Mouse (Mus musculus) intestine, postnatal 0 days (tissue): ENCODE data around the gene B9d2. TPM values are rescaled to one million over a fixed set of nuclear protein-coding genes. Genes with fewer than 3 reads are reported as not detected.

Experiments
- ATAC-seq: fragments of 200-750 bp; cut with Nextera tagmentation; 2 replicates; pipeline ENCODE4 v1.8.0; 2017; ENCODE audit warnings: mild to moderate bottlenecking, moderate TSS enrichment, moderate library complexity
- H3K27ac ChIP-seq: fragments of 300-500 bp; sonication (generic); 2 replicates; pipeline ENCODE4 v1.5.1; 2014; ENCODE audit warnings: mild to moderate bottlenecking, low read depth, low read length, moderate library complexity
- H3K27me3 ChIP-seq: fragments of 300-500 bp; sonication (generic); replicated peaks from 2 replicates; pipeline ENCODE4 v1.6.1; 2014; ENCODE audit warnings: low read length, mixed read lengths; ENCODE audit not compliant: control insufficient read depth, insufficient read depth
- H3K36me3 ChIP-seq: fragments of 300-500 bp; sonication (generic); 2 replicates; pipeline ENCODE4 v1.6.1; 2014; ENCODE audit warnings: mild to moderate bottlenecking, moderate library complexity; ENCODE audit not compliant: control insufficient read depth, insufficient read depth
- H3K4me1 ChIP-seq: fragments of 300-500 bp; sonication (generic); replicated peaks from 2 replicates; pipeline ENCODE4 v1.6.1; 2014; ENCODE audit warnings: antibody characterized with exemption, low read length, mixed read lengths; ENCODE audit not compliant: control insufficient read depth, insufficient read depth
- H3K4me2 ChIP-seq: fragments of 300-500 bp; sonication (generic); replicated peaks from 2 replicates; pipeline ENCODE4 v1.6.1; 2014; ENCODE audit warnings: low read depth, mild to moderate bottlenecking, moderate library complexity
- H3K4me3 ChIP-seq: fragments of 300-500 bp; sonication (generic); 2 replicates; pipeline ENCODE4 v1.5.1; 2014; ENCODE audit warnings: low read depth, low read length
- H3K9ac ChIP-seq: fragments of 300-500 bp; sonication (generic); 2 replicates; pipeline ENCODE4 v1.6.1; 2014; ENCODE audit warnings: mild to moderate bottlenecking, low read depth, low read length
- H3K9me3 ChIP-seq: fragments of 300-500 bp; sonication (generic); 2 replicates; pipeline ENCODE4 v1.6.1; 2016; ENCODE audit warnings: mixed run types; ENCODE audit not compliant: control insufficient read depth
- CTCF ChIP-seq: sonication (generic); IDR thresholded peaks from 2 replicates; pipeline ENCODE4 v1.5.1; 2016; ENCODE audit warnings: low read depth, mild to moderate bottlenecking, control low read depth, antibody characterized with exemption, moderate library complexity
- WGBS: fragments of 180-500 bp; shearing (Covaris S2); extraction: QIAGEN DNeasy Blood & Tissue Kit; methylation state at CpG from one replicate; pipeline ENCODE4 v1.1.7; 2014; 5-methylcytosine and 5-hydroxymethylcytosine counted together
- polyA plus RNA-seq: library from polyadenylated mRNA; unstranded; fragments of >200 nt; fragmentation: Nextera tagmentation; extraction: Ambion mirVana; gene quantifications from 2 replicates; pipeline ENCODE4 v1.2.1, GENCODE M21; 2015

Gene B9d2
- 12.4 and 12.6 TPM in 2 replicates for polyA plus RNA-seq

- H3K4me3 ChIP-seq, result peak within 1 kb of the TSS; percentile 62
- ATAC-seq, result peak; percentile 95
- 0 out of 2 replicates have a peak within 1 kb of the TSS, but pooled peaks have one; percentile 35 for H3K9ac ChIP-seq
- peak; percentile 32 for TF ChIP-seq CTCF
- 0 out of 2 replicates have a peak, but pooled peaks cover 3% of the 10 kb centered on the region for H3K4me1 ChIP-seq
- H3K36me3 ChIP-seq, result no peaks in the 10 kb centered on the region
- peaks cover 5% of the 10 kb centered on the region for H3K27me3 ChIP-seq
- peak within 1 kb of the TSS; percentile 58 for H3K27ac ChIP-seq
- H3K9me3 ChIP-seq, result no peaks in the 10 kb centered on the region
- peak within 1 kb of the TSS; percentile 58 for H3K4me2 ChIP-seq
- WGBS, result under 1% methylated on average over 46 of the region's 46 CpGs
These were observed at the start of gene B9d2 for GRCm38 (mm10) chr7:25680514-25681258. B9d2 (plus strand) TSS chr7:25680780.

- no peak overlapping the region for H3K4me3 ChIP-seq
- no peak overlapping the region for H3K4me2 ChIP-seq
- H3K27ac ChIP-seq, result no peak overlapping the region
- 85% methylated on average over 5 of the region's 5 CpGs for WGBS
- no peaks in the 10 kb centered on the region for H3K9me3 ChIP-seq
- no peak for ATAC-seq
- no peak overlapping the region for H3K9ac ChIP-seq
- no peak for TF ChIP-seq CTCF
- no peaks in the 10 kb centered on the region for H3K4me1 ChIP-seq
- H3K36me3 ChIP-seq, result peaks cover 41% of the 10 kb centered on the region; the same call in 1 of the 2 replicates
- no peaks in the 10 kb centered on the region for H3K27me3 ChIP-seq
These were observed 47.9 kb upstream of the B9d2 start for GRCm38 (mm10) chr7:25632679-25633078.

GRCm38 (mm10) chr7:25636373-25636772 lies 44.2 kb upstream of the B9d2 start:
- Histone ChIP-seq H3K27me3 (no peaks in the 10 kb centered on the region), H3K9ac (no peak overlapping the region), H3K4me3 (no peak overlapping the region), H3K9me3 (no peaks in the 10 kb centered on the region), H3K27ac (no peak overlapping the region), H3K36me3 (peaks cover 49% of the 10 kb centered on the region; the same call in 1 of the 2 replicates), H3K4me2 (no peak overlapping the region), H3K4me1 (no peaks in the 10 kb centered on the region)
- no peak for TF ChIP-seq CTCF
- ATAC-seq, result no peak
- 32% methylated on average over 3 of the region's 3 CpGs for WGBS

- no peak for ATAC-seq
- peaks cover 46% of the 10 kb centered on the region; the same call in 1 of the 2 replicates for H3K36me3 ChIP-seq
- no peaks in the 10 kb centered on the region for H3K27me3 ChIP-seq
- H3K4me2 ChIP-seq, result no peak overlapping the region
- WGBS, result 94% methylated on average over 5 of the region's 5 CpGs
- no peaks in the 10 kb centered on the region for H3K4me1 ChIP-seq
- no peak overlapping the region for H3K4me3 ChIP-seq
- H3K27ac ChIP-seq, result no peak overlapping the region
- no peak for TF ChIP-seq CTCF
- no peaks in the 10 kb centered on the region for H3K9me3 ChIP-seq
- no peak overlapping the region for H3K9ac ChIP-seq
These were observed 43.5 kb upstream of the B9d2 start for GRCm38 (mm10) chr7:25637099-25637498.

- 93% methylated on average over 4 of the region's 4 CpGs for WGBS
- H3K4me1 ChIP-seq, result no peaks in the 10 kb centered on the region
- no peak overlapping the region for H3K4me3 ChIP-seq
- H3K4me2 ChIP-seq, result no peak overlapping the region
- H3K9me3 ChIP-seq, result no peaks in the 10 kb centered on the region
- H3K36me3 ChIP-seq, result peaks cover 34% of the 10 kb centered on the region; the same call in 1 of the 2 replicates
- H3K27me3 ChIP-seq, result no peaks in the 10 kb centered on the region
- no peak for TF ChIP-seq CTCF
- no peak for ATAC-seq
- H3K9ac ChIP-seq, result no peak overlapping the region
- H3K27ac ChIP-seq, result no peak overlapping the region
These were observed 40.8 kb upstream of the B9d2 start for GRCm38 (mm10) chr7:25639754-25640153.

- Histone ChIP-seq H3K9ac (no peak overlapping the region), H3K36me3 (peaks cover 11% of the 10 kb centered on the region; the same call in 1 of the 2 replicates), H3K27me3 (no peaks in the 10 kb centered on the region), H3K4me2 (no peak overlapping the region), H3K27ac (no peak overlapping the region), H3K4me1 (no peaks in the 10 kb centered on the region), H3K9me3 (no peaks in the 10 kb centered on the region), H3K4me3 (no peak overlapping the region)
- no peak for ATAC-seq
- no peak for TF ChIP-seq CTCF
- WGBS, result 76% methylated on average over 10 of the region's 10 CpGs
These were observed 36.4 kb upstream of the B9d2 start for GRCm38 (mm10) chr7:25644136-25644535.
